Mouse (Mus musculus): ENCODE data around the gene Sept7. TPM values are rescaled to one million over a fixed set of nuclear protein-coding genes. Genes with fewer than 3 reads are reported as not detected.

Sept7 gene
- total and polyA plus RNA-seq, 2 experiments from 2014 or later = 137 to 249 TPM

GRCm38 (mm10) chr9:25358018-25358417 lies 105.8 kb downstream of the Sept7 start:
- Histone ChIP-seq H3K27me3 (ENCODE audit: insufficient read depth, low read length) (no peaks in the 10 kb centered on the region), H3K9ac (replicated peaks; ENCODE audit: low read length, poor library complexity, severe bottlenecking) (no peak overlapping the region), H3K4me1 (ENCODE audit: insufficient read depth, low read length) (no peaks in the 10 kb centered on the region), H3K9me3 (ENCODE audit: low read length) (no peaks in the 10 kb centered on the region), H3K4me2 (ENCODE audit: low read depth, low read length, poor library complexity, severe bottlenecking) (no peak overlapping the region), H3K36me3 (ENCODE audit: insufficient read depth, low read length) (no peaks in the 10 kb centered on the region), H3K27ac (ENCODE audit: low read depth, low read length) (no peak overlapping the region), H3K4me3 (ENCODE audit: low read depth, low read length) (no peak overlapping the region)
- DNase-seq (ENCODE audit: low spot score) (no peak), ATAC-seq (ENCODE audit: low FRiP score) (no peak)
- no peak for TF ChIP-seq CTCF (IDR thresholded peaks at IDR 0.05)
- 26% methylated on average over 5 of the region's 5 CpGs for WGBS

Other genes with a start within 250 kb of the Sept7 start
- gene Gm10181, start 163.0 kb upstream of the Sept7 start, total RNA-seq (2014; rRNA removed) = not detected in 2 replicates
- gene Gm10181, start 163.0 kb upstream of the Sept7 start, polyA plus RNA-seq (2015; fragmentation: Nextera tagmentation; extraction: Ambion mirVana) = not detected in 2 replicates
- 15.8 and 28.5 TPM in 2 replicates for gene Herpud2, start 100.6 kb upstream of the Sept7 start, total RNA-seq (2014; rRNA removed)
- 25.9 and 26.6 TPM in 2 replicates for gene Herpud2, start 100.6 kb upstream of the Sept7 start, polyA plus RNA-seq (2015; fragmentation: Nextera tagmentation; extraction: Ambion mirVana)
- gene Eepd1, start 229.1 kb downstream of the Sept7 start, total RNA-seq (2014; rRNA removed) = 16.2 and 17.6 TPM in 2 replicates
- gene Eepd1, start 229.1 kb downstream of the Sept7 start, polyA plus RNA-seq (2015; fragmentation: Nextera tagmentation; extraction: Ambion mirVana) = 13.5 and 13.7 TPM in 2 replicates